Mouse (Mus musculus): ENCODE data around the gene Defa33. TPM values are rescaled to one million over a fixed set of nuclear protein-coding genes. Genes with fewer than 3 reads are reported as not detected.

Gene Defa33
- not detected for polyA plus RNA-seq (2014; fragmentation: Illumina TruSeq; extraction: RNeasy Lipid Tissue Mini Kit (QIAGEN cat#74804); ENCODE audit: low read depth, low replicate concordance)

DNA sequence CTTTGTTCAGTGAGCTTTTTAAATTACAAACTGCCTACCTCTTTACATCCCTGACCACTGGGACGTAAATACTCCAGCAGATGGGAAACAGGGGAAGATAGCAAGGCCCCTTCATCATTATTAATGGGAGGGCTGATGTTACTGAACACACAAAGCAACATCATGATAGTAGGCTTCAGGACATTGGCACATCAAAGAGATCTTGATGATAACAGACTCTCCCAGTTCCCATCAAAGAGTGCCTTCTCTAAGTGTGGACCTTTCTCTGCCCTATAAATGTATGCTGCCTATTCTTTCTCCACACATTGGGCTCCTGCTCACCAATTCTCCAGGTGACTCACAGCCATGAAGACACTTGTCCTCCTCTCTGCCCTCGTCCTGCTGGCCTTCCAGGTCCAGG, at the start of gene Defa33:
Defa33 (plus strand) TSS at position 301 of the 400 bp plus-strand sequence.

DNA sequence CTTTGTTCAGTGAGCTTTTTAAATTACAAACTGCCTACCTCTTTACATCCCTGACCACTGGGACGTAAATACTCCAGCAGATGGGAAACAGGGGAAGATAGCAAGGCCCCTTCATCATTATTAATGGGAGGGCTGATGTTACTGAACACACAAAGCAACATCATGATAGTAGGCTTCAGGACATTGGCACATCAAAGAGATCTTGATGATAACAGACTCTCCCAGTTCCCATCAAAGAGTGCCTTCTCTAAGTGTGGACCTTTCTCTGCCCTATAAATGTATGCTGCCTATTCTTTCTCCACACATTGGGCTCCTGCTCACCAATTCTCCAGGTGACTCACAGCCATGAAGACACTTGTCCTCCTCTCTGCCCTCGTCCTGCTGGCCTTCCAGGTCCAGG, 13.4 kb upstream of the Defa33 start, which contains the start of gene Defa2:
Defa2 (plus strand) TSS at position 301 of the 400 bp plus-strand sequence.

DNA sequence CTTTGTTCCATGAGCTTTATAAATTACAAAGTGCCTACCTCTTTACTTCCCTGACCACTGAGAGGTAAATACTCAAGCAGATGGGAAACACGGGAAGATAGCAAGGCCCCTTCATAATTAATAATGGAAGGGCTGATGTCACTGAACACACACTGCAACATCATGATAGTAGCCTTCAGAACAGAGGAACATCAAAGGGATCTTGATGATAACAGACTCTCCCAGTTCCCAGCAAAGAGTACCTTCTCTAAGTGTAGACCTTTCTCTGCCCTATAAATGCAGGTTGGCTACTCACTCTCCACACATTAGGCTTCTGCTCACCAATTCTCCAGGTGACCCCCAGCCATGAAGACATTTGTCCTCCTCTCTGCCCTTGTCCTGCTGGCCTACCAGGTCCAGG, 35.5 kb downstream of the Defa33 start, which contains the start of gene Defa36:
Defa36 (plus strand) TSS at position 301 of the 400 bp plus-strand sequence.

Other genes starting within 250 kb of the Defa33 start
- gene Defa22, start 229.5 kb upstream of the Defa33 start, polyA plus RNA-seq (2014; fragmentation: Illumina TruSeq; extraction: RNeasy Lipid Tissue Mini Kit (QIAGEN cat#74804); ENCODE audit: low read depth, low replicate concordance), result not detected
- gene Defa31, start 200.2 kb upstream of the Defa33 start, polyA plus RNA-seq (2014; fragmentation: Illumina TruSeq; extraction: RNeasy Lipid Tissue Mini Kit (QIAGEN cat#74804); ENCODE audit: low read depth, low replicate concordance), result 2.1 TPM
- not detected for gene Gm15293, start 190.2 kb upstream of the Defa33 start, polyA plus RNA-seq (2014; fragmentation: Illumina TruSeq; extraction: RNeasy Lipid Tissue Mini Kit (QIAGEN cat#74804); ENCODE audit: low read depth, low replicate concordance)
- not detected for gene Gm15292, start 142.1 kb upstream of the Defa33 start, polyA plus RNA-seq (2014; fragmentation: Illumina TruSeq; extraction: RNeasy Lipid Tissue Mini Kit (QIAGEN cat#74804); ENCODE audit: low read depth, low replicate concordance)
- not detected for gene Defa27, start 76.3 kb upstream of the Defa33 start, polyA plus RNA-seq (2014; fragmentation: Illumina TruSeq; extraction: RNeasy Lipid Tissue Mini Kit (QIAGEN cat#74804); ENCODE audit: low read depth, low replicate concordance)
- not detected for gene Defa29, start 64.8 kb upstream of the Defa33 start, polyA plus RNA-seq (2014; fragmentation: Illumina TruSeq; extraction: RNeasy Lipid Tissue Mini Kit (QIAGEN cat#74804); ENCODE audit: low read depth, low replicate concordance)
- gene Defa2, start 13.3 kb upstream of the Defa33 start, polyA plus RNA-seq (2014; fragmentation: Illumina TruSeq; extraction: RNeasy Lipid Tissue Mini Kit (QIAGEN cat#74804); ENCODE audit: low read depth, low replicate concordance), result not detected
- gene Defa36, start 35.6 kb downstream of the Defa33 start, polyA plus RNA-seq (2014; fragmentation: Illumina TruSeq; extraction: RNeasy Lipid Tissue Mini Kit (QIAGEN cat#74804); ENCODE audit: low read depth, low replicate concordance), result not detected
- not detected for gene Gm7849, start 64.7 kb downstream of the Defa33 start, polyA plus RNA-seq (2014; fragmentation: Illumina TruSeq; extraction: RNeasy Lipid Tissue Mini Kit (QIAGEN cat#74804); ENCODE audit: low read depth, low replicate concordance)
- not detected for gene Defa20, start 117.4 kb downstream of the Defa33 start, polyA plus RNA-seq (2014; fragmentation: Illumina TruSeq; extraction: RNeasy Lipid Tissue Mini Kit (QIAGEN cat#74804); ENCODE audit: low read depth, low replicate concordance)
- gene Defa32, start 137.2 kb downstream of the Defa33 start, polyA plus RNA-seq (2014; fragmentation: Illumina TruSeq; extraction: RNeasy Lipid Tissue Mini Kit (QIAGEN cat#74804); ENCODE audit: low read depth, low replicate concordance), result not detected
- gene Defa37, start 173.6 kb downstream of the Defa33 start, polyA plus RNA-seq (2014; fragmentation: Illumina TruSeq; extraction: RNeasy Lipid Tissue Mini Kit (QIAGEN cat#74804); ENCODE audit: low read depth, low replicate concordance), result not detected
- gene Defa28, start 191.2 kb downstream of the Defa33 start, polyA plus RNA-seq (2014; fragmentation: Illumina TruSeq; extraction: RNeasy Lipid Tissue Mini Kit (QIAGEN cat#74804); ENCODE audit: low read depth, low replicate concordance), result not detected
- gene Gm7861, start 202.7 kb downstream of the Defa33 start, polyA plus RNA-seq (2014; fragmentation: Illumina TruSeq; extraction: RNeasy Lipid Tissue Mini Kit (QIAGEN cat#74804); ENCODE audit: low read depth, low replicate concordance), result not detected
- gene Defa26, start 226.4 kb downstream of the Defa33 start, polyA plus RNA-seq (2014; fragmentation: Illumina TruSeq; extraction: RNeasy Lipid Tissue Mini Kit (QIAGEN cat#74804); ENCODE audit: low read depth, low replicate concordance), result not detected